Mouse (Mus musculus) left cerebral cortex, adult 2 months (tissue): ENCODE measurements at regions not wholly inside any gene's neighbourhood (a gene's known extent, or its start where the extent isn't known, plus 50 kb on each side); places are given as distances from the start of the nearest gene placed in this dataset.
A peak's percentile ranks its signal among the peaks of the same experiment; 100 is the strongest.

Source experiments
- DNase-seq, 2 experiments: peaks; one replicate each; pipeline ENCODE4 v3.0.0; 2021 to 2022; ENCODE audit warnings: low spot score in 2 of 2, mixed read lengths in 1 of 2; ENCODE audit errors: extremely low spot score in 1 of 2
- H3K27ac ChIP-seq: fragments of 200-600 bp; 2 replicates; pipeline ENCODE4 v1.8.1; 2022
- H3K4me3 ChIP-seq: fragments of 200-600 bp; 2 replicates; pipeline ENCODE4 v1.8.1; 2022
- CTCF ChIP-seq: fragments of 200-600 bp; IDR thresholded peaks from 2 replicates; pipeline ENCODE4 v1.8.1; 2022; ENCODE audit warnings: antibody characterized with exemption, mild to moderate bottlenecking, moderate library complexity
- intact Hi-C: fragments of 180-260 bp; cut with DNase I; formaldehyde crosslinking; loops from one replicate; pipeline ENCODE4 v1.15.1; 2025

GRCm38 (mm10) chr11:24350839-24351238 lies 273.0 kb downstream of the Bcl11a start:
- TF ChIP-seq CTCF, result no peak

GRCm38 (mm10) chr11:24352071-24352470 lies 274.2 kb downstream of the Bcl11a start:
- Histone ChIP-seq H3K27ac (no peak overlapping the region), H3K4me3 (no peak overlapping the region)
- no peak for TF ChIP-seq CTCF
- no peak for DNase-seq
- intact Hi-C loops, result no loop called here

More at GRCm38 (mm10) chr11:24350839-24351238, 273.0 kb downstream of the Bcl11a start:
- no peak for DNase-seq
- no peak overlapping the region for H3K27ac ChIP-seq
- H3K4me3 ChIP-seq, result no peak overlapping the region
- intact Hi-C loops, result no loop called here

- peak; percentile 18 to 21 for DNase-seq
Observed at GRCm38 (mm10) chr11:24353056-24353455, 275.2 kb downstream of the Bcl11a start.

GRCm38 (mm10) chr11:24357388-24357787 lies 279.5 kb downstream of the Bcl11a start:
- H3K27ac ChIP-seq, result no peak overlapping the region
- H3K4me3 ChIP-seq, result no peak overlapping the region
- intact Hi-C loops, result loop anchor here (5.0 kb wide), 1 partner anchor 105 kb away; no protein-coding TSS in a partner anchor
- TF ChIP-seq CTCF, result no peak
- no peak for DNase-seq

More at GRCm38 (mm10) chr11:24353056-24353455, 275.2 kb downstream of the Bcl11a start:
- intact Hi-C loops, result no loop called here
- H3K27ac ChIP-seq, result no peak overlapping the region
- no peak for TF ChIP-seq CTCF
- H3K4me3 ChIP-seq, result no peak overlapping the region

GRCm38 (mm10) chr11:24359086-24359485 lies 281.2 kb downstream of the Bcl11a start:
- no peak for TF ChIP-seq CTCF
- no peak for DNase-seq
- no peak overlapping the region for H3K4me3 ChIP-seq

GRCm38 (mm10) chr11:24361998-24362687 lies 284.3 kb downstream of the Bcl11a start:
- TF ChIP-seq CTCF, result no peak
- no peak for DNase-seq
- intact Hi-C loops, result no loop called here
- H3K4me3 ChIP-seq, result no peak overlapping the region
- no peak overlapping the region for H3K27ac ChIP-seq

More at GRCm38 (mm10) chr11:24359086-24359485, 281.2 kb downstream of the Bcl11a start:
- H3K27ac ChIP-seq, result no peak overlapping the region
- intact Hi-C loops, result loop anchor here (5.0 kb wide), 1 partner anchor 103 kb away; no protein-coding TSS in a partner anchor

GRCm38 (mm10) chr11:24362688-24363035 lies 284.8 kb downstream of the Bcl11a start:
- no peak for DNase-seq
- intact Hi-C loops, result no loop called here
- Histone ChIP-seq H3K4me3 (no peak overlapping the region), H3K27ac (no peak overlapping the region)
- TF ChIP-seq CTCF, result no peak

GRCm38 (mm10) chr11:24363418-24364364 lies 285.8 kb downstream of the Bcl11a start:
- no peak overlapping the region for H3K4me3 ChIP-seq
- no peak for TF ChIP-seq CTCF
- H3K27ac ChIP-seq, result no peak overlapping the region
- intact Hi-C loops, result no loop called here
- DNase-seq, result peak in 1 of 2 experiments; percentile 18

GRCm38 (mm10) chr11:24370198-24370860 lies 292.5 kb downstream of the Bcl11a start:
- H3K27ac ChIP-seq, result no peak overlapping the region
- TF ChIP-seq CTCF, result no peak
- intact Hi-C loops, result loop anchor here (10.0 kb wide), 1 partner anchor 286 kb away; no protein-coding TSS in a partner anchor
- no peak overlapping the region for H3K4me3 ChIP-seq
- peak in 1 of 2 experiments; percentile 21 for DNase-seq

- Histone ChIP-seq H3K4me3 (no peak overlapping the region), H3K27ac (no peak overlapping the region)
- intact Hi-C loops, result loop anchor here (10.0 kb wide), 1 partner anchor 286 kb away; no protein-coding TSS in a partner anchor
- no peak for DNase-seq
- TF ChIP-seq CTCF, result no peak
Observed at GRCm38 (mm10) chr11:24370861-24371686, 293.2 kb downstream of the Bcl11a start.

GRCm38 (mm10) chr11:24371687-24371950 lies 293.8 kb downstream of the Bcl11a start:
- TF ChIP-seq CTCF, result no peak
- H3K27ac ChIP-seq, result no peak overlapping the region
- no peak overlapping the region for H3K4me3 ChIP-seq
- intact Hi-C loops, result loop anchor here (10.0 kb wide), 1 partner anchor 287 kb away; no protein-coding TSS in a partner anchor
- DNase-seq, result no peak
